Mouse (Mus musculus): Measurements from ENCODE around the gene Scaper.

DNA sequence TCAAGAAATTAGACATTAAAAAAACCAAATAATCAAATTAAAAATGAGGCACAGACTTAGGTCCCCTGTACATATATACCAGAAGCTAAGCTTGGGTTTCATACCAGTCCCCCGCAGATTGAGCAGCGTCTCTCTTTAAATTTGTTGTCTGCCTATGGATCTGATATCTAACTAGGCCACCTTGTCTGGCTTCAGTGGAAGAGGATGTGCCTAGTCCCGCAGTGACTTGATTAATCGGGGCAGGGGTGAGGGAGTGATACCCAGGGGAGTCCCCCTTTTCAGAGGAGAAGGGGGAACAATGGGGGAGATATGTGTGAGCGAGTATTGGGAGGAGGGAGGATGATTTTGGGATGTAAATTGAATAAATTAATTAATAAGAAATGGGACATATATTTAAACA, 310.9 kb downstream of the Scaper start:
- TF ChIP-seq MYOD1 (IDR thresholded peaks at IDR 0.05; ENCODE audit: control insufficient read depth in 1 of 3, insufficient read length in 2 of 3, low read depth in 2 of 3) (no peak), MYOG (IDR thresholded peaks at IDR 0.05; ENCODE audit: control insufficient read depth in 1 of 3, insufficient read depth in 1 of 3, insufficient read length in 2 of 3, low read depth in 2 of 3) (no peak), E2F4 (IDR thresholded peaks at IDR 0.05; ENCODE audit: insufficient read depth) (no peak), TCF3 (IDR thresholded peaks at IDR 0.05; ENCODE audit: insufficient read length, low read depth) (no peak), USF1 (IDR thresholded peaks at IDR 0.05; ENCODE audit: low read depth) (no peak), POLR2AphosphoS2 (IDR thresholded peaks at IDR 0.05; ENCODE audit: insufficient read length, low read depth) (no peak), TCF12 (IDR thresholded peaks at IDR 0.05; ENCODE audit: insufficient read depth, poor library complexity, severe bottlenecking) (no peak), POLR2A (IDR thresholded peaks at IDR 0.05; ENCODE audit: insufficient read length, low read depth) (no peak)

Measured in myocyte (in vitro differentiated cells).